Mouse (Mus musculus) MEL (cell line): ENCODE measurements at regions not wholly inside any gene's neighbourhood (a gene's known extent, or its start where the extent isn't known, plus 50 kb on each side); places are given as distances from the start of the nearest gene placed in this dataset.

Experiments used
- DNase-seq: peaks from one replicate; pipeline ENCODE4 v3.0.0; 2011; ENCODE audit warnings: low read depth, low spot score
- H3K27ac ChIP-seq: 2 replicates; pipeline ENCODE4 v1.5.1; 2012; ENCODE audit warnings: low read depth, mild to moderate bottlenecking, control low read depth, low read length, moderate library complexity; ENCODE audit not compliant: control insufficient read depth
- H3K27me3 ChIP-seq, 2 experiments: fragments of 150-350 bp in 1 of 2; sonication (generic) in 1 of 2; 2 replicates each; pipeline ENCODE4 v1.6.1; 2012; ENCODE audit warnings: low read length in 2 of 2, mild to moderate bottlenecking in 2 of 2, improper control_type of control experiment in 1 of 2, moderate library complexity in 1 of 2; ENCODE audit not compliant: insufficient read depth in 2 of 2, control insufficient read depth in 1 of 2
- H3K36me3 ChIP-seq, 2 experiments: 2 replicates each; pipeline ENCODE4 v1.6.1; 2012 to 2014; ENCODE audit warnings: low read length in 2 of 2, improper control_type of control experiment in 1 of 2, inconsistent platforms in 1 of 2, mild to moderate bottlenecking in 1 of 2; ENCODE audit not compliant: insufficient read depth in 2 of 2, control insufficient read depth in 1 of 2
- H3K4me1 ChIP-seq, 2 experiments: fragments of 150-350 bp in 1 of 2; sonication (generic) in 1 of 2; 2 replicates each; pipeline ENCODE4 v1.6.1; 2012; ENCODE audit warnings: low read length in 2 of 2, improper control_type of control experiment in 1 of 2, mild to moderate bottlenecking in 1 of 2; ENCODE audit not compliant: insufficient read depth in 2 of 2, control insufficient read depth in 1 of 2
- H3K4me3 ChIP-seq, 2 experiments: fragments of 150-350 bp in 1 of 2; sonication (generic) in 1 of 2; 2 replicates each; pipeline ENCODE4 v1.5.1; 2012; ENCODE audit warnings: low read depth in 2 of 2, low read length in 2 of 2, mild to moderate bottlenecking in 2 of 2, moderate library complexity in 2 of 2, control low read depth in 1 of 2, improper control_type of control experiment in 1 of 2; ENCODE audit not compliant: control insufficient read depth in 1 of 2, insufficient read depth in 1 of 2
- H3K79me2 ChIP-seq: 2 replicates; pipeline ENCODE4 v1.6.1; 2012; ENCODE audit warnings: mild to moderate bottlenecking, low read length, moderate library complexity; ENCODE audit not compliant: control insufficient read depth, poor library complexity, insufficient read depth
- H3K9ac ChIP-seq: 2 replicates; pipeline ENCODE4 v1.6.1; 2012; ENCODE audit warnings: low read depth, mild to moderate bottlenecking, control low read depth, low read length, moderate library complexity; ENCODE audit not compliant: control insufficient read depth, poor library complexity, severe bottlenecking
- H3K9me3 ChIP-seq: fragments of 150-350 bp; sonication (generic); replicated peaks from 2 replicates; pipeline ENCODE4 v1.6.1; 2012; ENCODE audit warnings: mild to moderate bottlenecking, low read length, improper control_type of control experiment, moderate library complexity; ENCODE audit not compliant: insufficient read depth
- BHLHE40 ChIP-seq: IDR thresholded peaks from 2 replicates; pipeline ENCODE4 v1.6.1; 2012; ENCODE audit warnings: low read depth, mild to moderate bottlenecking, inconsistent platforms, low read length, improper control_type of control experiment, borderline replicate concordance
- CHD1 ChIP-seq: IDR thresholded peaks from 2 replicates; pipeline ENCODE4 v1.6.1; 2012; ENCODE audit warnings: low read depth, mild to moderate bottlenecking, inconsistent platforms, low read length, improper control_type of control experiment
- CTCF ChIP-seq, 3 experiments: IDR thresholded peaks in 2 of 3; conservative IDR thresholded peaks in 1 of 3; 2 replicates each; pipeline ENCODE4 v1.5.1; 2011 to 2012; ENCODE audit warnings: low read length in 3 of 3, low read depth in 2 of 3, mild to moderate bottlenecking in 2 of 3, improper control_type of control experiment in 1 of 3, inconsistent platforms in 1 of 3, mixed read lengths in 1 of 3, moderate library complexity in 1 of 3; ENCODE audit not compliant: control insufficient read depth in 1 of 3, insufficient read depth in 1 of 3, poor library complexity in 1 of 3, severe bottlenecking in 1 of 3
- ELF1 ChIP-seq: IDR thresholded peaks from 2 replicates; pipeline ENCODE4 v1.6.1; 2014; ENCODE audit warnings: low read depth, mild to moderate bottlenecking, inconsistent platforms, low read length, improper control_type of control experiment, moderate library complexity
- EP300 ChIP-seq, 2 experiments: IDR thresholded peaks; 2 replicates each; pipeline ENCODE4 v1.6.1; 2011; ENCODE audit warnings: improper control_type of control experiment in 2 of 2, low read length in 2 of 2, low read depth in 1 of 2, mild to moderate bottlenecking in 1 of 2
- GABPA ChIP-seq: IDR thresholded peaks from 2 replicates; pipeline ENCODE4 v1.6.1; 2012; ENCODE audit warnings: low read depth, mild to moderate bottlenecking, inconsistent platforms, low read length, improper control_type of control experiment, moderate library complexity
- GATA1 ChIP-seq: IDR thresholded peaks from 2 replicates; pipeline ENCODE4 v1.6.1; 2011; ENCODE audit warnings: low read depth, low read length, improper control_type of control experiment
- HCFC1 ChIP-seq: IDR thresholded peaks from 2 replicates; pipeline ENCODE4 v1.6.1; 2012; ENCODE audit warnings: low read depth, mild to moderate bottlenecking, inconsistent platforms, low read length, improper control_type of control experiment, moderate library complexity
- JUND ChIP-seq: IDR thresholded peaks from 2 replicates; pipeline ENCODE4 v1.6.1; 2011; ENCODE audit warnings: low read depth, mild to moderate bottlenecking, improper control_type of control experiment, low read length
- MAFK ChIP-seq: IDR thresholded peaks from 2 replicates; pipeline ENCODE4 v1.6.1; 2011; ENCODE audit warnings: low read depth, mild to moderate bottlenecking, low read length, improper control_type of control experiment, borderline replicate concordance
- MAX ChIP-seq: IDR thresholded peaks from 2 replicates; pipeline ENCODE4 v1.6.1; 2011; ENCODE audit warnings: low read length, improper control_type of control experiment
- MAZ ChIP-seq: IDR thresholded peaks from 2 replicates; pipeline ENCODE4 v1.6.1; 2012; ENCODE audit warnings: low read depth, mild to moderate bottlenecking, inconsistent platforms, low read length, improper control_type of control experiment
- MYB ChIP-seq: IDR thresholded peaks from 2 replicates; pipeline ENCODE4 v1.6.1; 2011; ENCODE audit warnings: mild to moderate bottlenecking, low read depth, low read length, improper control_type of control experiment
- NELFE ChIP-seq: IDR thresholded peaks from 2 replicates; pipeline ENCODE4 v1.6.1; 2011; ENCODE audit warnings: low read depth, low read length, improper control_type of control experiment
- NRF1 ChIP-seq: IDR thresholded peaks from 2 replicates; pipeline ENCODE4 v1.6.1; 2014; ENCODE audit warnings: low read depth, mild to moderate bottlenecking, inconsistent platforms, low read length, improper control_type of control experiment, moderate library complexity; ENCODE audit not compliant: poor library complexity, insufficient read depth, severe bottlenecking
- POLR2A ChIP-seq, 2 experiments: IDR thresholded peaks; 2 replicates each; pipeline ENCODE4 v1.6.1; 2011 to 2012; ENCODE audit warnings: low read length in 2 of 2, mild to moderate bottlenecking in 2 of 2, control low read depth in 1 of 2, improper control_type of control experiment in 1 of 2, low read depth in 1 of 2, moderate library complexity in 1 of 2; ENCODE audit not compliant: control insufficient read depth in 1 of 2, insufficient read depth in 1 of 2, poor library complexity in 1 of 2
- POLR2AphosphoS2 ChIP-seq: IDR thresholded peaks from 2 replicates; pipeline ENCODE4 v1.6.1; 2011; ENCODE audit warnings: low read length, improper control_type of control experiment
- POLR2AphosphoS5 ChIP-seq: IDR thresholded peaks from 2 replicates; pipeline ENCODE4 v1.6.1; 2012; ENCODE audit warnings: low read depth, borderline replicate concordance, mild to moderate bottlenecking, inconsistent platforms, low read length, moderate library complexity, mixed read lengths
- RAD21 ChIP-seq: IDR thresholded peaks from 2 replicates; pipeline ENCODE4 v1.6.1; 2011; ENCODE audit warnings: mild to moderate bottlenecking, low read depth, low read length, improper control_type of control experiment
- RCOR1 ChIP-seq: IDR thresholded peaks from 2 replicates; pipeline ENCODE4 v1.6.1; 2012; ENCODE audit warnings: low read depth, mild to moderate bottlenecking, inconsistent platforms, low read length, improper control_type of control experiment
- SIN3A ChIP-seq: IDR thresholded peaks from 2 replicates; pipeline ENCODE4 v1.6.1; 2012; ENCODE audit warnings: low read length, improper control_type of control experiment, inconsistent platforms
- SMC3 ChIP-seq: IDR thresholded peaks from 2 replicates; pipeline ENCODE4 v1.6.1; 2011; ENCODE audit warnings: low read depth, low read length, improper control_type of control experiment
- TBP ChIP-seq: IDR thresholded peaks from 2 replicates; pipeline ENCODE4 v1.8.0; 2011; ENCODE audit warnings: low read depth, low read length, improper control_type of control experiment
- UBTF ChIP-seq: IDR thresholded peaks from 2 replicates; pipeline ENCODE4 v1.6.1; 2012; ENCODE audit warnings: low read depth, mild to moderate bottlenecking, inconsistent platforms, low read length, improper control_type of control experiment, moderate library complexity, borderline replicate concordance; ENCODE audit not compliant: insufficient read depth
- USF2 ChIP-seq, 2 experiments: IDR thresholded peaks; 2 replicates each; pipeline ENCODE4 v1.6.1; 2011 to 2012; ENCODE audit warnings: improper control_type of control experiment in 2 of 2, low read length in 2 of 2, borderline replicate concordance in 1 of 2, inconsistent platforms in 1 of 2, low read depth in 1 of 2, mild to moderate bottlenecking in 1 of 2; ENCODE audit not compliant: insufficient read depth in 1 of 2
- ZKSCAN1 ChIP-seq: IDR thresholded peaks from 2 replicates; pipeline ENCODE4 v1.6.1; 2012; ENCODE audit warnings: low read depth, mild to moderate bottlenecking, inconsistent platforms, low read length, improper control_type of control experiment, moderate library complexity
- ZMIZ1 ChIP-seq: IDR thresholded peaks from 2 replicates; pipeline ENCODE4 v1.6.1; 2012; ENCODE audit warnings: low read depth, mild to moderate bottlenecking, inconsistent platforms, low read length, improper control_type of control experiment, moderate library complexity

GRCm38 (mm10) chr4:24245124-24245523 lies 251.1 kb upstream of the Mms22l start:
- Histone ChIP-seq H3K9me3 (no peaks in the 10 kb centered on the region), H3K27ac (no peak overlapping the region), H3K9ac (no peak overlapping the region)
- TF ChIP-seq RCOR1 (no peak), GATA1 (no peak), MAX (no peak), SMC3 (no peak), ZMIZ1 (no peak), CHD1 (no peak), ELF1 (no peak), HCFC1 (no peak), TBP (no peak), POLR2AphosphoS2 (no peak), RAD21 (no peak), CTCF (IDR thresholded peaks at IDR 0.05 in 2 of 3, conservative IDR thresholded peaks at IDR 0.05 in 1 of 3; ENCODE audit: control insufficient read depth in 1 of 3, insufficient read depth in 1 of 3, low read depth in 2 of 3, low read length in 3 of 3, poor library complexity in 1 of 3, severe bottlenecking in 1 of 3) (no peak), SIN3A (no peak), POLR2A (IDR thresholded peaks at IDR 0.05; ENCODE audit: control insufficient read depth in 1 of 2, insufficient read depth in 1 of 2, low read depth in 1 of 2, low read length in 2 of 2, poor library complexity in 1 of 2) (no peak), USF2 (IDR thresholded peaks at IDR 0.05; ENCODE audit: borderline replicate concordance in 1 of 2, insufficient read depth in 1 of 2, low read depth in 1 of 2, low read length in 2 of 2) (no peak), MAZ (no peak), GABPA (no peak), MYB (no peak), JUND (no peak), MAFK (no peak)
- TF ChIP-seq, all 39 proteins: peak for 0
- no peaks in the 10 kb centered on the region for H3K36me3 ChIP-seq
- peaks cover 0 to 2% of the 10 kb centered on the region in 2 experiments; a peak in 2 of 4 replicates for H3K27me3 ChIP-seq
- H3K4me3 ChIP-seq, result no peak overlapping the region
- no peak for DNase-seq
- no peaks in the 10 kb centered on the region for H3K4me1 ChIP-seq
- H3K79me2 ChIP-seq, result no peaks in the 10 kb centered on the region

GRCm38 (mm10) chr4:24248142-24249054 lies 247.9 kb upstream of the Mms22l start:
- H3K4me3 ChIP-seq, result no peak overlapping the region

More at GRCm38 (mm10) chr4:24248142-24249054, 247.9 kb upstream of the Mms22l start:
- H3K27ac ChIP-seq, result no peak overlapping the region
- DNase-seq, result no peak
- no peak overlapping the region for H3K9ac ChIP-seq
- no peaks in the 10 kb centered on the region for H3K79me2 ChIP-seq
- H3K9me3 ChIP-seq, result no peaks in the 10 kb centered on the region
- H3K4me1 ChIP-seq, result no peaks in the 10 kb centered on the region
- no peaks in the 10 kb centered on the region for H3K36me3 ChIP-seq
- H3K27me3 ChIP-seq, result peaks cover 0 to 2% of the 10 kb centered on the region in 2 experiments; a peak in 1 of 4 replicates
- TF ChIP-seq ELF1 (no peak), RAD21 (no peak), TBP (no peak), GATA1 (no peak), UBTF (no peak), POLR2AphosphoS5 (no peak), BHLHE40 (no peak), NRF1 (no peak), ZKSCAN1 (no peak), SMC3 (no peak), EP300 (IDR thresholded peaks at IDR 0.05; ENCODE audit: low read depth in 1 of 2, low read length in 2 of 2) (no peak), POLR2AphosphoS2 (no peak), MYB (no peak), NELFE (no peak)
